Mouse (Mus musculus) forebrain, embryonic 11.5 days (tissue): ENCODE data around the gene Hoxc13. TPM values are rescaled to one million over a fixed set of nuclear protein-coding genes. Genes with fewer than 3 reads are reported as not detected.

Experiments used
- ATAC-seq: fragments of 200-750 bp; cut with Nextera tagmentation; replicated peaks from 2 replicates; pipeline ENCODE4 v1.8.0; 2017; ENCODE audit warnings: moderate TSS enrichment; ENCODE audit not compliant: low FRiP score
- DNase-seq: peaks from one replicate; pipeline ENCODE4 v3.0.0-alpha.2; 2017; ENCODE audit warnings: low spot score
- H3K27ac ChIP-seq: fragments of 300-500 bp; sonication (generic); 2 replicates; pipeline ENCODE4 v1.5.1; 2014; ENCODE audit warnings: low read depth, low read length
- H3K27me3 ChIP-seq: fragments of 300-500 bp; sonication (generic); 2 replicates; pipeline ENCODE4 v1.6.1; 2014; ENCODE audit warnings: mild to moderate bottlenecking, low read length, mixed read lengths; ENCODE audit not compliant: control insufficient read depth, insufficient read depth
- H3K36me3 ChIP-seq: fragments of 300-500 bp; sonication (generic); 2 replicates; pipeline ENCODE4 v1.6.1; 2014; ENCODE audit warnings: mild to moderate bottlenecking, low read length, moderate library complexity, mixed read lengths; ENCODE audit not compliant: control insufficient read depth, insufficient read depth
- H3K4me1 ChIP-seq: fragments of 300-500 bp; sonication (generic); replicated peaks from 2 replicates; pipeline ENCODE4 v1.6.1; 2014; ENCODE audit warnings: low read length, mixed read lengths; ENCODE audit not compliant: control insufficient read depth, insufficient read depth
- H3K4me2 ChIP-seq: fragments of 300-500 bp; sonication (generic); 2 replicates; pipeline ENCODE4 v1.6.1; 2014; ENCODE audit warnings: low read depth, mild to moderate bottlenecking, low read length, moderate library complexity, mixed read lengths; ENCODE audit not compliant: severe bottlenecking
- H3K4me3 ChIP-seq: fragments of 300-500 bp; sonication (generic); 2 replicates; pipeline ENCODE4 v1.5.1; 2014; ENCODE audit warnings: low read depth, low read length
- H3K9ac ChIP-seq: fragments of 300-500 bp; sonication (generic); 2 replicates; pipeline ENCODE4 v1.6.1; 2014; ENCODE audit warnings: low read length
- H3K9me3 ChIP-seq: fragments of 300-500 bp; sonication (generic); 2 replicates; pipeline ENCODE4 v1.6.1; 2016; ENCODE audit warnings: low read length, mixed read lengths; ENCODE audit not compliant: control insufficient read depth
- WGBS: fragments of 180-500 bp; shearing (Covaris S2); extraction: QIAGEN DNeasy Blood & Tissue Kit; methylation state at CpG from one replicate; pipeline ENCODE4 v1.1.7; 2014; 5-methylcytosine and 5-hydroxymethylcytosine counted together
- microRNA-seq: library from miRNA; unstranded; fragments of <30 nt; microRNA quantifications from one replicate; pipeline ENCODE4, GENCODE M21; 2016; ENCODE audit not compliant: insufficient number of aligned reads
- polyA plus RNA-seq: library from polyadenylated mRNA; unstranded; fragments of >200 nt; fragmentation: Nextera tagmentation; extraction: Ambion mirVana; gene quantifications from 2 replicates; pipeline ENCODE4 v1.2.1, GENCODE M21; 2014

Hoxc13 gene
- polyA plus RNA-seq, 1 experiment from 2014 or later: not detected

- WGBS: 4% methylated on average over 6 of the region's 6 CpGs
- H3K36me3 ChIP-seq: no peaks in the 10 kb centered on the region
- H3K9ac ChIP-seq: no peak overlapping the region
- no peak overlapping the region for H3K4me2 ChIP-seq
- no peak overlapping the region for H3K27ac ChIP-seq
- H3K27me3 ChIP-seq: peaks cover 96% of the 10 kb centered on the region
- H3K4me1 ChIP-seq: no peaks in the 10 kb centered on the region
- H3K4me3 ChIP-seq: no peak overlapping the region
- ATAC-seq (no peak), DNase-seq (no peak)
- H3K9me3 ChIP-seq: no peaks in the 10 kb centered on the region
Observed at GRCm38 (mm10) chr15:102972753-102973152, 51.9 kb downstream of the Hoxc13 start.

- ATAC-seq: no peak
Observed at GRCm38 (mm10) chr15:102975034-102975433, 54.1 kb downstream of the Hoxc13 start.

GRCm38 (mm10) chr15:102975688-102976111 lies 54.8 kb downstream of the Hoxc13 start:
- no peaks in the 10 kb centered on the region for H3K4me1 ChIP-seq
- WGBS: under 1% methylated on average over 21 of the region's 21 CpGs
- H3K4me3 ChIP-seq: no peak overlapping the region
- ATAC-seq: no peak
- no peak overlapping the region for H3K4me2 ChIP-seq
- no peak for DNase-seq
- H3K9ac ChIP-seq: no peak overlapping the region
- H3K36me3 ChIP-seq: no peaks in the 10 kb centered on the region
- H3K9me3 ChIP-seq: no peaks in the 10 kb centered on the region
- H3K27me3 ChIP-seq: peaks cover 97% of the 10 kb centered on the region
- H3K27ac ChIP-seq: no peak overlapping the region

More at GRCm38 (mm10) chr15:102975034-102975433, 54.1 kb downstream of the Hoxc13 start:
- no peaks in the 10 kb centered on the region for H3K9me3 ChIP-seq
- no peak overlapping the region for H3K27ac ChIP-seq
- peaks cover 97% of the 10 kb centered on the region for H3K27me3 ChIP-seq
- no peak overlapping the region for H3K4me3 ChIP-seq
- no peak overlapping the region for H3K4me2 ChIP-seq
- DNase-seq: no peak
- no peaks in the 10 kb centered on the region for H3K4me1 ChIP-seq
- no peaks in the 10 kb centered on the region for H3K36me3 ChIP-seq
- H3K9ac ChIP-seq: no peak overlapping the region
- 3% methylated on average over 7 of the region's 7 CpGs for WGBS

- WGBS: 2% methylated on average over 11 of the region's 20 CpGs
- H3K4me2 ChIP-seq: no peak within 1 kb of the TSS
- no peak for ATAC-seq
Observed at GRCm38 (mm10) chr15:102976171-102976570, 55.3 kb downstream of the Hoxc13 start, which contains the start of gene Hoxc9. Gene Hoxc9, plus strand, starts transcription at chr15:102976439.

GRCm38 (mm10) chr15:102976631-102977422 lies 55.9 kb downstream of the Hoxc13 start:
- DNase-seq: no peak
- no peak overlapping the region for H3K9ac ChIP-seq
- under 1% methylated on average over 37 of the region's 37 CpGs for WGBS
- no peak for ATAC-seq
- H3K9me3 ChIP-seq: no peaks in the 10 kb centered on the region
- H3K36me3 ChIP-seq: no peaks in the 10 kb centered on the region
- H3K27ac ChIP-seq: no peak overlapping the region
- peaks cover 2% of the 10 kb centered on the region; the same call in 1 of the 2 replicates for H3K4me1 ChIP-seq
- H3K27me3 ChIP-seq: peaks cover 97% of the 10 kb centered on the region
- H3K4me2 ChIP-seq: no peak overlapping the region
- no peak overlapping the region for H3K4me3 ChIP-seq

More at GRCm38 (mm10) chr15:102976171-102976570, 55.3 kb downstream of the Hoxc13 start, which contains the start of gene Hoxc9:
- Histone ChIP-seq H3K4me3 (no peak within 1 kb of the TSS), H3K27me3 (peaks cover 97% of the 10 kb centered on the region), H3K36me3 (no peaks in the 10 kb centered on the region), H3K9ac (no peak within 1 kb of the TSS), H3K9me3 (no peaks in the 10 kb centered on the region), H3K27ac (no peak within 1 kb of the TSS), H3K4me1 (no peaks in the 10 kb centered on the region)
- no peak for DNase-seq

- Histone ChIP-seq H3K9ac (no peak overlapping the region), H3K9me3 (no peaks in the 10 kb centered on the region), H3K27ac (no peak overlapping the region), H3K4me2 (no peak overlapping the region), H3K27me3 (peaks cover 97% of the 10 kb centered on the region), H3K4me1 (peaks cover 2% of the 10 kb centered on the region; the same call in 1 of the 2 replicates), H3K4me3 (no peak overlapping the region), H3K36me3 (no peaks in the 10 kb centered on the region)
- WGBS: 1% methylated on average over 16 of the region's 16 CpGs
- DNase-seq: no peak
- no peak for ATAC-seq
Observed at GRCm38 (mm10) chr15:102977423-102977974, 56.6 kb downstream of the Hoxc13 start.

Small RNA genes lying within 50 kb of the gene (microRNA-seq; reads per million reads assigned to microRNA genes)
- 4.2 reads per million for gene Mir196a-2

Other genes starting within 250 kb of the Hoxc13 start
- gene Atp5g2, start 248.8 kb upstream of the Hoxc13 start, polyA plus RNA-seq: 52.7 and 58.4 TPM in 2 replicates
- 30.4 and 31.1 TPM in 2 replicates for gene Calcoco1, start 198.9 kb upstream of the Hoxc13 start, polyA plus RNA-seq
- gene Hoxc12, start 15.7 kb downstream of the Hoxc13 start, polyA plus RNA-seq: not detected in 2 replicates
- gene Hoxc11, start 33.3 kb downstream of the Hoxc13 start, polyA plus RNA-seq: not detected in 2 replicates
- not detected in 2 replicates for gene Hoxc10, start 45.7 kb downstream of the Hoxc13 start, polyA plus RNA-seq
- not detected in 2 replicates for gene Hoxc5, start 46.3 kb downstream of the Hoxc13 start, polyA plus RNA-seq
- not detected in 2 replicates for gene Hoxc9, start 55.3 kb downstream of the Hoxc13 start, polyA plus RNA-seq
- not detected in 2 replicates for gene Hoxc8, start 69.5 kb downstream of the Hoxc13 start, polyA plus RNA-seq
- not detected in 2 replicates for gene Hoxc6, start 77.2 kb downstream of the Hoxc13 start, polyA plus RNA-seq
- not detected in 2 replicates for gene Hoxc4, start 97.8 kb downstream of the Hoxc13 start, polyA plus RNA-seq
- gene Smug1, start 246.0 kb downstream of the Hoxc13 start, polyA plus RNA-seq: 20.5 and 23.3 TPM in 2 replicates